Mouse (Mus musculus) brain, embryonic 14.5 days (tissue): Measurements from ENCODE around the gene Lasp1.

Experiments
- CTCF ChIP-seq: fragments of 200-500 bp; IDR thresholded peaks from 2 replicates; pipeline ENCODE4 v1.5.1; 2012; ENCODE audit warnings: inconsistent platforms, mild to moderate bottlenecking, moderate library complexity, borderline replicate concordance; ENCODE audit not compliant: insufficient read depth, insufficient read length; ENCODE audit errors: extremely low read depth
- POLR2A ChIP-seq: fragments of 200-500 bp; IDR thresholded peaks from 2 replicates; pipeline ENCODE4 v1.6.1; 2012; ENCODE audit warnings: mild to moderate bottlenecking, inconsistent platforms, borderline replicate concordance; ENCODE audit not compliant: poor library complexity, insufficient read depth, insufficient read length, severe bottlenecking; ENCODE audit errors: extremely low read depth

DNA sequence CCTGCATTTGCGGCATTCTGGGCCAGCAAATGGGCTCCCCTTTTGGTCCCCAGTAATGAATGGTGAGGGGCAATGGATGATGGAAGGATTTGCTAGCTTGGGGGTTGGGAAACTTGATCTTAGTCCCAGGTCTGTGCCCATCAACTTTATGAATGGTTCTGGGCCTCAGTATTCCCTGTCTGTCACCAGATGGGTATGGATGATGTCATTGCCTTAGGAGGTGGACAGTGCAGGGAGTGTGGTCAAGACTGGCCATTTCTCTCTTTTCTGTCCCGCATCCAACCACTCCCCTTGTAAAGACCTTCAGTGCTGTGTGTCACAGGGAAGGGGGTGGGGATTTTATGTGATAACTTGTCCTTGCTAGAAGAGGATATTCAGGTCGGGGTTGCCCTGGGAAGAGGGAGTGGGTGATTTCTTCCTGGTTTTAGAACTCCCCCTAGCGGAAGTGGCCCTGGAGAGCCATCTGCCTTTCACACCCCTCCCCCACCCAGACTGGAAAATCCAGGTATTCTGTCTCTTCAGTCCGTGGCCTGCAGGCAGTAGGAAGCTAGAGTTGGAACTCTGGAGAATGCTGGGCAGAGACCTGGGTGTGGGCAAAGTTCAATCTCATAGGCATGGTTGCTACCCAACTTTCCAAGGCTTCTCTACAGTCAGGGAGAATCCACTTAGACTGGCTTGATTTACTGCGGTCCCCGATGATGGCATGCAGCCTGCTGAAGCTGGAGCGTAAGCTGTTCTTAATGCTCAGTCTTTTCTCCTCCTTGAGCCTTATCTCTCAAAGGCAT lies 2.8 kb downstream of the Lasp1 start:
- TF ChIP-seq CTCF (peak; percentile 49; the same call in 1 of the 2 replicates), POLR2A (no peak)
